Mouse (Mus musculus) A20 (cell line): Measurements from ENCODE around the gene Iqgap3.

ENCODE experiments used
- DNase-seq: peaks from one replicate; pipeline ENCODE4 v3.0.0-alpha.2; 2011; ENCODE audit warnings: low read depth, low spot score

Gene Iqgap3

GRCm38 (mm10) chr3:88138336-88139242, 56.8 kb downstream of the Iqgap3 start:
- peak; percentile 98 for DNase-seq

GRCm38 (mm10) chr3:88139243-88140177, 57.7 kb downstream of the Iqgap3 start:
- DNase-seq = peak; percentile 65

DNA sequence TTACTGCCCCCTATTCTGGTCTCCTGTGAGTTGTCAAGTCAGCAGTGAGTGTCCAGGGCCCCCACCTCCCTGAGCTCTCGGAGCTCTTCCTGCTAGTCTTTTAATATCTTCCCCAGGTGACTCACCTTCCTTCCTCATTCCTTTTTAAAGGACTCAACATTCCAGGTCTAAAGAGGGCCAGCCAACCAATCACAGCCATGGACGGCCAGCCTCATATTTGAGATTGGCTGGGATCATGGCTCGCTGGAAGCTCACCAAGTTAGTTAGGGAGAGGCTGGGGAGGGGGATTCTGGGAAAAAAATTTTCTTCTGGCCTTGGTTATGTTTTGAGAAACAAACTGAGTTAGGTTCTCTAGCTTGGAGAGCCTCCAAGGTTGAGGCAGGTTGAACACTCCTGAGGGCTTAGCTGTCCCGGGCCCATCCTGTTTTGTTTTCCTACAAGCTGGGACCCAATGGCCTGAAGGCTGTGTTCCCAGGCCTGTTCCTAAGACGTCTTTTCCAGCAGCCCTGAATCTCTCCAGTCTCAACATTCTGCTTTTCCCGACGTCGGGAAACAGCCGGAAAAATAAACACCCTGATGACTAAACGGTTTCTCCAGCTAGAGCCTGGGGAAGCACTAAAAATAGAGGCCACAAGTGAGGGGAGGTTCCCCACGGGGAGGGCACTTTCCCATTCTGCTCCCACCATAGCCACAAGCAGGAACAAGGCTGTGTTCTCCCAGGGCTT, 58.6 kb downstream of the Iqgap3 start:
- no peak for DNase-seq

GRCm38 (mm10) chr3:88140903-88141430, 59.2 kb downstream of the Iqgap3 start:
- peak; percentile 66 for DNase-seq

- DNase-seq = no peak
These were observed 59.6 kb downstream of the Iqgap3 start for GRCm38 (mm10) chr3:88141439-88141786.

GRCm38 (mm10) chr3:88141787-88142523, 60.2 kb downstream of the Iqgap3 start, which contains the start of gene Mef2d:
Mef2d (plus strand) TSS chr3:88142372.
- DNase-seq = peak; percentile 99

- DNase-seq = no peak
These were observed 60.8 kb downstream of the Iqgap3 start for GRCm38 (mm10) chr3:88142546-88142915.

DNA sequence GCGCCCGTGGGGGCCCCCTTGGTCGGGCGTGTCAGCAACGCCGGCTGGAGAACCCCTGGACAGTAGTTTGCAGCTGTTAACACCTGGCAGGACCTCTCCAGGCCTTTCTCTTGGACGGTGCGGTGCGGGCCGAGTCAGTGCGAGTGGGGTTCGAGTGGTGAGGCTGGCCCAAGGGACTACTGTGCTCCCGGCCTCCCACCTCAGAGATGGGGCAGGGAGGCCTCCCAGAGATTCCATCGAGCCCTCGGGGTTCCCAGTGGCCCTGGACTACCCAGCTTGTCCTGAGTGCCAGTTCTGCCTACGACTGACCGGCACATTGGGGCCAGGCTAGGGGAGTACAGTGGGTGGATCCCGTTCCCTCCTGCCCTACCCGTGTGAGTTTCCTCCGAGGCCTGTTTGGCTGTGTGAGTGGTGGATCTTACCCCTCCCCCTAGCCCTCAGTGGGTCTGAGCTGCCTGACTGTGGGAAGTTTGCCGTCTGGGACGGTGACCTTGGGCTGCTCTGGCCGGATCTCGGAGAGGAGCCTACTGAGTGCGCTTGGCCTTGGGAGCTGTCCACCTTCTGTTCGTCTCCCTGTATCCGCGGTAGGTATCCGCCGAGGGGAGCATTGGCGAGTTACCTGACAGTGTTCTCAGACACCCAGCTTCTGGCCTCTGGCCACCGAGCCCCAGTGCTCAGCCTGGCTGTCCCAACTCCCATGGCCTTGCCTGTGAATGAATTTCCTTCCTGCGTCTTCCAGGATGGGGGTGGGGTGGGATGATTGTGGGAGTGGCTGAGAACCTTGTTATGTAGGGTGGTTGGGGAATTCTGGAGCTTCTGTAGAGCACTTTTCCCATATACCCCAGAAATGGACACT, 61.4 kb downstream of the Iqgap3 start:
- DNase-seq = peak; percentile 71

DNA sequence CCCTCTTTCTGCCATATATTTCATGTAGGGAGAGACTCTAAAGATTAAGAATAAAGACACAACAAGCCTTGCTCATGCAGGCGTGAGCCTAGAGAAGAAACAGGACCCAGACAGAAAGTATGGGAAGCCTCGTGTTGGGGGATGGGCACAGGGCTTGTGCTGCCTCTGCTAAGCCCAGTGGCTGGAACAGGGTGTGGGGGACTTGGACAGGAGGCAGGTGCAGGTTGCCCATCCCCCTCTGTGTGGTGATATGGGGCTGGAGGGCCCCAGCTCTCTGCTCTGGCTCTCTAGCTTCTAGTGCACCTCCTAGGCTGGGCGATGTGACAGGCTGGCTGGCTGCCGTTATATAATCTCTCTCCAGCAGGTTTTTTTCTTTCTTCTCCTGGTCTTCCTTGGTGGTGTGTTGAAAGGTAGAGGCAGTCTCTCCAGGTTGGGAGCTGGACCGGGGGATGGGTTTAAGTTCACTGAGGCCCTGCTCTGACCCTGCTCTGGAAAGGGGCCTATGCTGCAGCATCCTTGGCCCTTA, 62.3 kb downstream of the Iqgap3 start:
- peak; percentile 90 for DNase-seq

DNA sequence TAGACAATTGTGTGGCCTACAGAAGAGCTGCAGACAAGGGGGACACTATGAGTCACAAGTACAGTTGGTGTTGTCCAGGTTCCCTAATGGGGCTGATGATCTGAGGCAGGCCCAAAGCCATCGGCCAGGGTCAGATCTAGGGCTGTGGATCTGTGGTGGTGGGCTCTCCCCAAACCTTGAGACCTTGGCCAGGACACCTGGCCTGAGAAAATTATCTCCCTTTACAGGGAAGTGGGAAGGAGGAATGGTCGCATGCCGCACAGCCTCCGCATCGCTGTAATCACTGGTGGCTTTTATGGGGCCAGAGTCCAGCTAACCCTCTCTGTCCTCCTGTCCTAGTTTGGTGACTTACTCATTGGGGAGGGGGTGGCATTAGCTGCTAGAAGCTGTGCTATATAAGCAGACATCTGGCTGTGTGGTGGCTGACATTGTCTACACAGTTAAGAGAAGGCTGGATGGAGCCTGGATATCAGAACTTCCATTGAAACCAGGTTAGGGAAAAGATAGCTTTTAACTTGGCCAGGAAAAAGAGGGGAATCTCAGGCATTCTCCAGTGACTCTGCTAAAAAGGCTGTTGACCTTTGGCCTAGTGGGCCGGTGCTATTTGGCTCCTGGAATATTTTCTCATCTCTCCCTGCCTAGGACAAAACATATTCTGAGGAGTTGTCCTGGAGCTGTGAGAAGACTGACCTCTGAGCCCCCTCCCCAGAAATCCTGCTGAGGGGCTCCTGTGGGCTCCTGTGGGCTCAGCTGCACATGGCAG, 63.1 kb downstream of the Iqgap3 start:
- peak; percentile 46 for DNase-seq

DNA sequence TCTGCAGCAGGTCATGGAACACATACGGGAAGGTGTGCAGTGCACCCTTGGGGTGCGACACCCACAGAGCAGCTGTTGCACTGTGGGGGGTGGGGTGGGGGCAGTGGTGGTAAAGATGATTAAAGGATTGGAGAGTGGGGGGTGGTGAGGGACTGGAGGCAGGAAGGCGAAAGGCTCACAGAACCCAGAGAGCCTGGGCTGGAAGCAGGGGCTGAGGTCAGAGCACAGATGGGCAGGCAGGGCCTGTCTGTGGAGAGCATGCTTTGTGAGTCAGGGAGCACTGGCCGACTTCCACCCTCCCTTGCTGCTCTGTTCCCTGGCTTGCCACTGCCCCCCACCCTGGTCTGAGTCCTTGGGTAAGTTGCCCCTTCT, 63.6 kb downstream of the Iqgap3 start:
- DNase-seq = peak; percentile 52

- no peak for DNase-seq
These were observed 64.2 kb downstream of the Iqgap3 start for GRCm38 (mm10) chr3:88145952-88146351.

DNA sequence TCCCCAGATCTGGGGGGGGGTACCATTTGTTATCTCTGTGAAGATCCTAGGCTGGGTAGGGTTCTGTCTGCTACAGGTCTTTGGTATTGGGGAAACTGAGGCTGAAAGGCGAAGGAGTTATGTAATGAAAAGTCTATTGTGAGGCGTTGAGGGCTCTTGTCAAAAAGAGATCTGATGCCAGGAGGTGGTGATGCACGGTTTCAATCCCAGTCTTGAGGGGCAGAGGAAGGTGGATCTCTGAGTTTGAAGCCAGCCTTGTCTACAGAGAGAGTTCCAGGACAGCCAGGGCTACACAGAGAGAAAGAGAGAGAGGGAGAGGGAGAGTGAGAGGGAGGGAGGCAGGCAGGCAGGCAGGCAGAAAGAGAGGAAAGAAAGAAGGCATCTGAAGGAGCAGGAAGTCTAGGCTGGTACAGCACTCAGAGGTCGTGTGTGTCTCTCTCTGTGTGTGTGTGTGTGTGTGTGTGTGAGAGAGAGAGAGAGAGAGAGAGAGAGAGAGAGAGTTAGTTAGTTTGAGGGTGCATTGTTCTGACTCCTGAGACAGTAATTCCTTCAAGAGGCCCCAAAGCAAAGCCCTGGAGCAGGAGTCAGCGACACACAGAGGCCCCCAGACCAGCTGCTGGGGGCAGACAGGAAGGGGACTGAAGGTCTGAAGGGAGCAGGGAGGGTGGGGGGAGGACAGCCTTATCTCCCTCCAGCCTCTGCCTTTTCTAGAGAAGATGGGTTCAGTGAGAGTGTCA, 64.8 kb downstream of the Iqgap3 start:
- DNase-seq = peak; percentile 50

GRCm38 (mm10) chr3:88147444-88147843, 65.7 kb downstream of the Iqgap3 start:
- DNase-seq = peak; percentile 86

GRCm38 (mm10) chr3:88147866-88148265, 66.1 kb downstream of the Iqgap3 start:
- DNase-seq = no peak

- peak; percentile 91 for DNase-seq
These were observed 66.6 kb downstream of the Iqgap3 start for GRCm38 (mm10) chr3:88148354-88148753.

GRCm38 (mm10) chr3:88148776-88149509, 67.2 kb downstream of the Iqgap3 start:
- DNase-seq = peak; percentile 83
